Mouse (Mus musculus) adipocyte (in vitro differentiated cells): ENCODE data around the gene Gm2016.
"Not testable (repeated sequence)": the region's sequence is repeated elsewhere in the genome, so short reads cannot be mapped to it uniquely, and the experiment has no call there.

Experiments used
- DNase-seq: peaks from one replicate; pipeline ENCODE4 v3.0.0-alpha.2; 2016; ENCODE audit warnings: low spot score

The Gm2016 gene

DNA sequence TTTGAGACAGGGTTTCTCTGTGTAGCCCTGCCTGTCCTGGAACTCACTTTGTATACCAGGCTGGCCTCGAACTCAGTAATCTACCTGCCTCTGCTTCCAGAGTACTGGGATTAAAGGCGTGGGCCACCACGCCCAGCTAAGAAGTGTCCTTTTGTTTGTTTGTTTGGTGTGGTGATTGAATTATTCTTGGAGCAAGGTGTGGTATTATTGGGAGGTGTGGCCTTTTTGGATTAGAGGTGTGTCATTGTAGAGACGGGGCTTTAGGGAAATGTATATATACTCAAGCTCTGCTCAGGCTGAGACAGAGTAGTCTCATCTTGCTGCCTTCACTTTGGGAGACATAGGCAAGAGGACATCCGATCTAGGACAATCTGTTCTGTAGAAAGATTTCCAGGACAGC lies at the start of gene Gm2016:
Gene Gm2016, plus strand, starts transcription at position 301 of the 400 bp plus-strand sequence.
- DNase-seq = not testable (repeated sequence)

GRCm38 (mm10) chr12:87842239-87842638 lies 31.6 kb upstream of the Gm2016 start, which contains the start of gene Gm2001:
Gm2001 (minus strand) TSS chr12:87842339.
- not testable (repeated sequence) for DNase-seq

DNA sequence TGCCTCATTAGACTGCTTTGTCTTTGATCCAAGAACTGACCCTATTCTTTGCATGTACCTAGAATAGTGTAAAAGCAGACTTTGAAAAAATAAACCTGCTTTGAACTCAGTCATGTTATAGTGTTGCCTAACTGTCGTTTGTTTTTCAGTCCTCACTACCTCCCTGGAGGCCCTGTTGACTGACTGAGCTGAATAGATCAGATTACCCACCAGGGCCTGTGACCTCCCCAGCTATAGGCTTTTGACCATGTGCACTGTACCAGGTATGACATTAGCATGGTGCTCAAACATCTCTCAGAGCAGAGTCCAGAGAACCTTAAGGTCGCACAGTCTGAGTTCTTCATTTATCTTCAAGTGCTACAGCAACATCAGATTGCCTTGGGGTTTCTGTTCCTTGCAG lies 23.2 kb upstream of the Gm2016 start:
- DNase-seq = not testable (repeated sequence)

DNA sequence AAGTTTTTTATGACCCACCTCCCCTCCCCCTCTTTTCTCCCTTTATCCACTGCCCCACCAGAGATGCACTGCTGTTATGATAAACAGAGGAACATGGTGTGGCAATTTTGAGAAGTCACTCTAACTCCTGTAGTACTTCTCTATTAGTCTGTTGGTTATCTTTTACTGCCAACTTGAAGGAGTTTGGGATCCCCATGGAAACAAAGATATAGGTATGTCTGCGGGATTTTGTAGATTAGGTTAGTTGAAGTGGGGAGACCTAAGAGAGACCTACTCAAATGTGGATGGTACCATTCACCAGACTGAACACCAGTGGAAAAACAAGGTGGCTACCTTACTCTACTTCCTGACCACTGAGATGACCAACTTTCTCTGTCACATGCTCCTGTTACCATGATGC lies 17.8 kb upstream of the Gm2016 start:
- not testable (repeated sequence) for DNase-seq

- DNase-seq = not testable (repeated sequence)
These were observed 11.9 kb upstream of the Gm2016 start for GRCm38 (mm10) chr12:87861740-87862692.

DNA sequence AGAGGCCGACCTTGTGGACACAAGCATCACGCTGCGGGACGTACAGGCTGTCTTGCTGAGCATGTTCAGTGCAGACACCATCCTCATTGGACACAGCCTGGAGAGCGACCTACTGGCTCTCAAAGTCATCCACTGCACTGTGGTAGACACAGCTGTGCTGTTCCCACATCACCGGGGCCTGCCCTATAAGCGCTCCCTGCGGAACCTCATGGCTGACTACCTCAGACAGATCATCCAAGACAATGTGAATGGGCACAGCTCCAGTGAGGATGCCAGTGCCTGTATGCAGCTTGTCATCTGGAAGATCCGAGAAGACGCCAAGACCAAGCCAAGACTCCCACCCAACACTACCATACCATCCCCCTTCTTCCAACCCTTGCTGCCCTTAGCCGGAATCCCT lies 10.2 kb upstream of the Gm2016 start:
- not testable (repeated sequence) for DNase-seq

GRCm38 (mm10) chr12:87864048-87864447 lies 9.8 kb upstream of the Gm2016 start:
- DNase-seq = not testable (repeated sequence)

- DNase-seq = not testable (repeated sequence)
These were observed 21.2 kb downstream of the Gm2016 start, which contains the start of gene Gm2022 for GRCm38 (mm10) chr12:87895070-87895469. Gm2022 (plus strand) TSS chr12:87895370.

DNA sequence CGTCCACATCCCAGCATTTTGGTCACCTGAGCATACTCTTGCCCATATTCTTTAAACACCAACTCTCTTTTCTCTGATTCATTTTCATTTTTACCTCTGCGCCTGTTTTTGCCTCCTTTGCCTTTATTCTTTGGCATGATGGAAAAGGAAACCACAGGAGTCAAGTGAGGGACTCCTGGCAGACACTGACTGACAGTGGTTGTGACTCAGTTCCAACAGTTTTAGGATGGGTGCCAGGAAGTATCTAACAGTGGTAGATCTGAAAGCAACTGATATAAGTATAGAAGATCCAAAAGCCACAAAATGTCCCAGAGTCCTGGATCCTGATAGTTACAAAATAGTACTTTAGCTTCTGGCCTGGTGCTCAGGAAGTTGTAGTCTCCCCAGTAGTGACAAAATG lies 45.8 kb downstream of the Gm2016 start, which contains the start of gene Gm2035:
Gene Gm2035, minus strand, starts transcription at position 137 of the 400 bp plus-strand sequence.
- not testable (repeated sequence) for DNase-seq
